Mouse (Mus musculus) neural tube, embryonic 13.5 days (tissue): ENCODE measurements around the gene Vmn2r3. TPM values are rescaled to one million over a fixed set of nuclear protein-coding genes. Genes with fewer than 3 reads are reported as not detected.

Source experiments
- polyA plus RNA-seq: library from polyadenylated mRNA; unstranded; fragments of >200 nt; fragmentation: Nextera tagmentation; extraction: Ambion mirVana; gene quantifications from 2 replicates; pipeline ENCODE4 v1.2.1, GENCODE M21; 2015

Vmn2r3 gene
- polyA plus RNA-seq, 1 experiment from 2014 or later = not detected

Other genes starting within 250 kb of the Vmn2r3 start
- 0.08 and 0.10 TPM in 2 replicates for gene Vmn2r1, start 208.2 kb downstream of the Vmn2r3 start, polyA plus RNA-seq
- gene Vmn2r2, start 147.8 kb downstream of the Vmn2r3 start, polyA plus RNA-seq = 0.11 TPM in 1 of 2 replicates, not detected in the other
- gene Vmn2r4, start 125.7 kb upstream of the Vmn2r3 start, polyA plus RNA-seq = not detected in 2 replicates
- gene Vmn2r5, start 220.1 kb upstream of the Vmn2r3 start, polyA plus RNA-seq = not detected in 2 replicates